Mouse (Mus musculus): ENCODE data around the gene Car8.

GRCm38 (mm10) chr4:8212873-8213569 lies 25.8 kb downstream of the Car8 start:
- TF ChIP-seq CTCF (IDR thresholded peaks at IDR 0.05; ENCODE audit: borderline replicate concordance, insufficient read depth, low read depth, low read length), result no peak
- no peak for TF ChIP-seq POLR2A (IDR thresholded peaks at IDR 0.05; ENCODE audit: borderline replicate concordance, insufficient read depth, low read length)

All from cerebellum, adult 2 months (tissue).